In the genomic region with DNA sequence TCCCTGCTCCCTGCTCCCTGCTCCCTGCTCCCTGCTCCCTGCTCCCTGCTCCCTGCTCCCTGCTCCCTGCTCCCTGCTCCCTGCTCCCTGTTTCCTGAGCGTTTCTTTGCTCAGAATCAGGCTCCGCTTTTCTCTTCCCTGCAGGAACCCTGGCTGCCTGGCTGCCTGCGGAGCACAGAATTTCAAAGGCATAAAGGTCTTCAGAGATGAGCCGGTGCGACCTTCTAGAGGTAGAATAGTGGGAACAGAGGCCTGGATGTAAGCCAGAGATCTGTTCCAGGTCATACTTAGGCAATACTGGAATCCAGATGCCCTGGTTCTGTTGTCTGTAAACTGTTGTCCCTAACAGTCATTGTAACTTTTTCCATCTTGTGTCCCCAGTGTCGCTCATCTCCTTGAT, we compare ENCODE assay signal across 10 mouse cellular contexts. TPM values are rescaled to one million over a fixed set of nuclear protein-coding genes. Genes with fewer than 3 reads are reported as not detected.
DNase-seq lines count a peak whose midpoint lies in the region; ATAC-seq and TF ChIP-seq lines count a peak whose summit lies in the region.
"Had no signal": no experiment of that assay in that cellular context is flagged by ENCODE, and none has a peak within 500 bp of the region (broad histone marks: within the 10 kb centered on the region; RNA-seq: fewer than 3 reads in every experiment).

No protein-coding gene starts in this region.

- H3K9me3 ChIP-seq in liver, embryonic 11.5 days (ENCODE audit: control insufficient read depth, low read length), result no peaks in the 10 kb centered on the region
- H3K9me3 ChIP-seq in forebrain, postnatal 0 days (ENCODE audit: low read length), result no peaks in the 10 kb centered on the region
- H3K9me3 ChIP-seq: midbrain, embryonic 15.5 days had no signal

- H3K36me3 ChIP-seq in heart, adult 2 months (ENCODE audit: control insufficient read depth, insufficient read depth, low read length), result no peaks in the 10 kb centered on the region
- no peaks in the 10 kb centered on the region for H3K36me3 ChIP-seq in liver, adult 2 months (ENCODE audit: control insufficient read depth, insufficient read depth, low read length)
- H3K36me3 ChIP-seq in liver, embryonic 11.5 days (ENCODE audit: control insufficient read depth, insufficient read depth, low read length), result no peaks in the 10 kb centered on the region
- H3K36me3 ChIP-seq in forebrain, postnatal 0 days (ENCODE audit: insufficient read depth), result no peaks in the 10 kb centered on the region
- H3K36me3 ChIP-seq in small intestine, adult 2 months (ENCODE audit: control insufficient read depth, insufficient read depth, low read length), result no peaks in the 10 kb centered on the region
- H3K36me3 ChIP-seq in thymus, adult 2 months (ENCODE audit: control insufficient read depth, insufficient read depth, low read length), result no peaks in the 10 kb centered on the region
- H3K36me3 ChIP-seq: midbrain, embryonic 15.5 days had no signal

- intact Hi-C loops in heart, adult 2 months (cut with DNase I), result loop anchor here (2.0 to 5.0 kb wide), 2 partner anchors 40 to 42 kb away; no protein-coding TSS in a partner anchor

- no peak overlapping the region for H3K4me2 ChIP-seq in liver, embryonic 11.5 days
- H3K4me2 ChIP-seq in forebrain, postnatal 0 days (ENCODE audit: low read depth), result no peak overlapping the region
- H3K4me2 ChIP-seq: midbrain, embryonic 15.5 days had no signal

- H3K4me3 ChIP-seq in heart, adult 2 months, result no peak overlapping the region
- no peak overlapping the region for H3K4me3 ChIP-seq in liver, adult 2 months (ENCODE audit: insufficient read depth, low read depth, low read length)
- H3K4me3 ChIP-seq in liver, embryonic 11.5 days (ENCODE audit: low read depth, low read length), result no peak overlapping the region
- H3K4me3 ChIP-seq in forebrain, postnatal 0 days (ENCODE audit: low read depth, low read length), result no peak overlapping the region
- H3K4me3 ChIP-seq in small intestine, adult 2 months (ENCODE audit: low read depth, low read length), result no peak overlapping the region
- H3K4me3 ChIP-seq in thymus, adult 2 months (ENCODE audit: control insufficient read depth, insufficient read depth, low read length), result no peak overlapping the region
- H3K4me3 ChIP-seq: midbrain, embryonic 15.5 days had no signal

- peaks cover 23% of the 10 kb centered on the region for H3K4me1 ChIP-seq in heart, adult 2 months (ENCODE audit: control insufficient read depth, insufficient read depth, low read length)
- H3K4me1 ChIP-seq in liver, adult 2 months (ENCODE audit: control insufficient read depth, insufficient read depth, low read length), result peaks cover 27% of the 10 kb centered on the region
- peaks cover 6% of the 10 kb centered on the region for H3K4me1 ChIP-seq in liver, embryonic 11.5 days (replicated peaks; ENCODE audit: control insufficient read depth, insufficient read depth, low read length)
- peaks cover 4% of the 10 kb centered on the region; the same call in 1 of the 2 replicates for H3K4me1 ChIP-seq in forebrain, postnatal 0 days (ENCODE audit: insufficient read depth)
- peaks cover 34% of the 10 kb centered on the region for H3K4me1 ChIP-seq in small intestine, adult 2 months (ENCODE audit: control insufficient read depth, insufficient read depth, insufficient read length, low read length)
- H3K4me1 ChIP-seq in thymus, adult 2 months (replicated peaks; ENCODE audit: control insufficient read depth, insufficient read depth, low read length), result peaks cover 38% of the 10 kb centered on the region

- H3K27me3 ChIP-seq in heart, adult 2 months (ENCODE audit: control insufficient read depth, insufficient read depth, low read length), result no peaks in the 10 kb centered on the region
- H3K27me3 ChIP-seq in liver, adult 2 months (ENCODE audit: control insufficient read depth, insufficient read depth, low read length), result no peaks in the 10 kb centered on the region
- H3K27me3 ChIP-seq in liver, embryonic 11.5 days (replicated peaks; ENCODE audit: control insufficient read depth, insufficient read depth, low read length), result 0 out of 2 replicates have a peak, but pooled peaks cover 2% of the 10 kb centered on the region
- no peaks in the 10 kb centered on the region for H3K27me3 ChIP-seq in forebrain, postnatal 0 days (ENCODE audit: insufficient read depth, low read length)
- H3K27me3 ChIP-seq in small intestine, adult 2 months (ENCODE audit: control insufficient read depth, insufficient read depth, low read length), result no peaks in the 10 kb centered on the region
- no peaks in the 10 kb centered on the region for H3K27me3 ChIP-seq in thymus, adult 2 months (ENCODE audit: control insufficient read depth, insufficient read depth, low read length)
- H3K27me3 ChIP-seq: CH12.LX; midbrain, embryonic 15.5 days had no signal

- no peak for TF ChIP-seq EP300 in heart, adult 2 months (IDR thresholded peaks at IDR 0.05; ENCODE audit: insufficient read depth, low read depth, low read length)

- TF ChIP-seq CTCF in heart, adult 2 months (IDR thresholded peaks at IDR 0.05), result no peak
- TF ChIP-seq CTCF in liver, adult 2 months (IDR thresholded peaks at IDR 0.05; ENCODE audit: low read depth, low read length), result no peak
- TF ChIP-seq CTCF in forebrain, postnatal 0 days (IDR thresholded peaks at IDR 0.05; ENCODE audit: low read depth), result no peak
- no peak for TF ChIP-seq CTCF in small intestine, adult 2 months (IDR thresholded peaks at IDR 0.05; ENCODE audit: extremely low read depth, insufficient read length, insufficient replicate concordance, low read depth, low read length)
- no peak for TF ChIP-seq CTCF in thymus, adult 2 months (IDR thresholded peaks at IDR 0.05; ENCODE audit: borderline replicate concordance, control insufficient read depth, extremely low read depth, insufficient read depth, low read length, poor library complexity)

- peak in 1 of 2 experiments; percentile 45 for DNase-seq in heart, adult 2 months
- no peak for DNase-seq in heart, adult 11 months
- peak; percentile 81 for DNase-seq in liver, adult 2 months (ENCODE audit: extremely low read depth, low read depth, low spot score)
- no peak for DNase-seq in liver, embryonic 11.5 days (ENCODE audit: low spot score)
- DNase-seq in forebrain, postnatal 0 days, result peak; percentile 17
- no peak for DNase-seq in layer of hippocampus, postnatal 25 days (ENCODE audit: extremely low spot score in 1 of 2, low spot score in 1 of 2)
- no peak for DNase-seq in thymus, adult 2 months

- no peak for ATAC-seq in liver, embryonic 11.5 days (replicated peaks; ENCODE audit: low FRiP score)
- ATAC-seq in forebrain, postnatal 0 days, result no peak
- ATAC-seq: midbrain, embryonic 15.5 days had no signal

- no peak for TF ChIP-seq POLR2A in heart, adult 2 months (IDR thresholded peaks at IDR 0.05; ENCODE audit: insufficient read depth, low read depth, low read length)
- no peak for TF ChIP-seq POLR2A in liver, adult 2 months (IDR thresholded peaks at IDR 0.05; ENCODE audit: extremely low read depth, insufficient read depth, low read length)
- no peak for TF ChIP-seq POLR2A in small intestine, adult 2 months (IDR thresholded peaks at IDR 0.05; ENCODE audit: low read depth, low read length)
- no peak for TF ChIP-seq POLR2A in thymus, adult 2 months (IDR thresholded peaks at IDR 0.05; ENCODE audit: control insufficient read depth, extremely low read depth, insufficient read depth, low read length, poor library complexity)

- 29% methylated on average over 6 of the region's 6 CpGs for WGBS in heart, adult 2 months
- 7% methylated on average over 6 of the region's 6 CpGs for WGBS in liver, adult 2 months
- 39% methylated on average over 6 of the region's 6 CpGs for WGBS in liver, embryonic 11.5 days
- WGBS in forebrain, postnatal 0 days, result 29% methylated on average over 6 of the region's 6 CpGs
- 49% methylated on average over 6 of the region's 6 CpGs for WGBS in small intestine, adult 2 months
- 74% methylated on average over 6 of the region's 6 CpGs for WGBS in thymus, adult 2 months

- H3K79me2 ChIP-seq in heart, adult 2 months (replicated peaks; ENCODE audit: control insufficient read depth, insufficient read depth, low read length), result no peaks in the 10 kb centered on the region
- no peaks in the 10 kb centered on the region for H3K79me2 ChIP-seq in liver, adult 2 months (ENCODE audit: control insufficient read depth, insufficient read depth, low read length)

- H3K27ac ChIP-seq in heart, adult 2 months, result peak overlapping the region; percentile 68
- H3K27ac ChIP-seq in liver, adult 2 months (replicated peaks; ENCODE audit: insufficient read depth, low read depth, low read length), result peak overlapping the region; percentile 72
- H3K27ac ChIP-seq in liver, embryonic 11.5 days (ENCODE audit: low read depth, low read length), result no peak overlapping the region
- H3K27ac ChIP-seq in forebrain, postnatal 0 days (ENCODE audit: low read depth, low read length), result peak overlapping the region; percentile 35; the same call in 1 of the 2 replicates
- H3K27ac ChIP-seq in small intestine, adult 2 months (ENCODE audit: insufficient read depth, low read depth, low read length), result peak overlapping the region; percentile 61
- no peak overlapping the region for H3K27ac ChIP-seq in thymus, adult 2 months (ENCODE audit: control insufficient read depth, insufficient read depth, low read length)
- H3K27ac ChIP-seq: midbrain, embryonic 15.5 days had no signal

- H3K9ac ChIP-seq in heart, adult 2 months (ENCODE audit: low read depth, low read length), result peak overlapping the region; percentile 22; the same call in 1 of the 2 replicates
- peak overlapping the region; percentile 6; the same call in 1 of the 2 replicates for H3K9ac ChIP-seq in liver, adult 2 months (ENCODE audit: low read depth, low read length)
- H3K9ac ChIP-seq in liver, embryonic 11.5 days (ENCODE audit: low read depth, low read length), result no peak overlapping the region
- no peak overlapping the region for H3K9ac ChIP-seq in forebrain, postnatal 0 days
- H3K9ac ChIP-seq: midbrain, embryonic 15.5 days had no signal

RNA-seq across cellular contexts. Expression of a gene that starts 35.3 kb away (rescaled TPM):
- total RNA-seq in heart, adult 2 months (2021), result 10 to 100 TPM; 13.6 to 13.7 TPM
- 14.5 and 21.9 TPM in 2 replicates for polyA plus RNA-seq in heart, adult 2 months (2012; rRNA removed)
- total RNA-seq in liver, adult 2 months (2014; rRNA removed), result 1.5 and 4.9 TPM in 2 replicates
- polyA plus RNA-seq in liver, adult 2 months (2012; rRNA removed), result 5.2 and 7.5 TPM in 2 replicates
- 17.1 and 21.0 TPM in 2 replicates for polyA plus RNA-seq in liver, embryonic 11.5 days (2014; fragmentation: Nextera tagmentation; extraction: Ambion mirVana)
- 3.3 and 6.0 TPM in 2 replicates for total RNA-seq in forebrain, postnatal 0 days (2014; rRNA removed)
- 3.4 and 4.2 TPM in 2 replicates for polyA plus RNA-seq in forebrain, postnatal 0 days (2015; fragmentation: Nextera tagmentation; extraction: Ambion mirVana)
- 10.5 and 17.7 TPM in 2 replicates for polyA plus RNA-seq in small intestine, adult 2 months (2012; rRNA removed)
- 1 to 10 TPM; 2.7 to 3.8 TPM for total RNA-seq in layer of hippocampus, postnatal 25 days (2021)
- polyA plus RNA-seq in thymus, adult 2 months (2012; rRNA removed), result 6.2 and 7.2 TPM in 2 replicates

Comparison
In these comparisons a context has a peak if more than half of its experiments do, and no peak if none do; other contexts are left out.
1. DNase-seq: peak in liver, adult 2 months (single experiment) and forebrain, postnatal 0 days (single experiment); none in heart, adult 11 months (single experiment), liver, embryonic 11.5 days (single experiment), layer of hippocampus, postnatal 25 days (0 of 2) and thymus, adult 2 months (single experiment).
2. H3K27ac ChIP-seq: peak in heart, adult 2 months (single experiment), liver, adult 2 months (single experiment), forebrain, postnatal 0 days (single experiment) and small intestine, adult 2 months (single experiment); none in liver, embryonic 11.5 days (single experiment) and thymus, adult 2 months (single experiment).
3. H3K9ac ChIP-seq: peak in heart, adult 2 months (single experiment) and liver, adult 2 months (single experiment); none in liver, embryonic 11.5 days (single experiment) and forebrain, postnatal 0 days (single experiment).